Mouse (Mus musculus): ENCODE measurements around the gene Actg2.

Gene Actg2

DNA sequence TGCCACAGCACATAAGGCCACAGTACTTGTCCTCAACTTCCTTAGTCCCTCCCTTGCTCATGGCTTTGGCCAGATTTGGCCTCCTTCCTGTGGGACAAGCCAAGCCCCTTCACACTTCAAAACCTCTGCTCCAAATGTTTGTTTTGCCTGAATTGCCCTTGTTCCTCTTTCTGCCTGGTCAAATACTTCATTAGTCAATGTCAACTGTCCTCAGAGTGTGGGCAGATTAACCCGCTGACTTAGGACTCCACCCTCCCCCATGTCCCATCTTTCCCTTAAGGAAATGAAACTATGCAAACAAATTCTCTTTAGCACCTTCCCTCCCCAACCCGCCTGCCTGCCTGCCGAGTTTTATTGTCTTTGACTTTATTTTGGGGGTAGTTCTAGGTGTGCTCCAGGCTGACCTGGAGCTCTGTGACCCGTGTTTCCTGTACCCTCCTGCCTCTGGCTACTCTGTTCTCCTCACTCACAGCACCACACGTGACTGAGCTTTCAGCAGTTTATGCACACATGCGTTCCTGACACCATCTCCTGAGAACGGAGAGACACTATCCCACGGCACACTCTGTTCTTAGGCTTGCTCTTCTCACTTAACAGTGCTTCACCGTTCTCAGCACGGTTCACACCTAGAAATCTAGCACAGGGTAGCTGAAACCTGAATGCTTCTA is 53.5 kb downstream of the Actg2 start:
- DNase-seq (ENCODE audit: extremely low read depth, insufficient read length, low spot score), result no peak

DNA sequence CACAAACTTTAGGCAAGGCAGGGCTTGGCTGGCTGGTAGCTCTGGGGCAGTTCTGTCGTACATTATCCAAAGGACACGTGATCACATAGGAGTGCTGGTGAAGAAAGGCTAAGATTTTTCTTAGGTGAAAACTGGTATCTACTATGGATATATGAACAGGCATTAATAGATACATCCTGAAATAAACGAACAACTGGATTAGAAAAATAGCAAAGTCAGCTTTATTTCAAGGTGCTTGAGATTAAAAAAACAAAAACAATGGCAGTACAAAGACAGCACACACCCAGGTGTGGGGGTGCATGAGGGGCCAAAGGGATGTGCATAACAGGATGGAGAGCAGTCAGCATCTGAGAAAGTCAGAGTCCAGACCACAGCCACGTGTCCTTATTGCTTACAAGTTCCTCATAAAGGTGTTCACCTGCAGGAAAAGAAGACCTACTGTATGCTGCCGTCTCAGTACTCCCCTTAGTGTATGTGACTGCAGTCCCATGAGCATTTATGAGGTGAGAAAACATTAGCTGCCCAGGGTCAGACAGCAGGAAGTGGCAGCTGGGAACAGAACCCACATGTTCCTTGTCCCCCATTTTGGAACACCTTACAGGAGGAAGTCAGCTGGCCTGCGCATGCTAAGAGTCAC is 55.9 kb downstream of the Actg2 start:
- DNase-seq (ENCODE audit: extremely low read depth, insufficient read length, low spot score), result no peak

DNA sequence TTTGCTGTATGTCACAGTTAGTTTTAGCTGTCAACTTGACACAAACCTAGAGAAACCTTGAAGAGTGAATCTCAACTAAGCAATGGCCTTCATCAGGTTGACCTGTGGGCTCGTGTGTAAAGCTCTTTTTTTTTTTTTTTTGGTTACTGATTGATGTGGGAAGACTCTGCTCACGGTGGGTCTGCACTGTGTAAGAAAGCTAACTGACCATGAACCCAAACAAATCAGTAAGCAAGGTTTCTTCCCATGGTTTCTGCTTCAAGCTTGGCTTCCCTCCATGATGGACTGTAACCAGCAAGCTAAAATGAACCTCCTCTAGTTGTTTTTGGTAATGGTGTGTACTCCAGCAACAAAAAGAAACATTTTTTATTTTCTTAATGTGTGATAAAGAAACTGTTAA is 56.9 kb downstream of the Actg2 start:
- no peak for DNase-seq (ENCODE audit: extremely low read depth, insufficient read length, low spot score)

DNA sequence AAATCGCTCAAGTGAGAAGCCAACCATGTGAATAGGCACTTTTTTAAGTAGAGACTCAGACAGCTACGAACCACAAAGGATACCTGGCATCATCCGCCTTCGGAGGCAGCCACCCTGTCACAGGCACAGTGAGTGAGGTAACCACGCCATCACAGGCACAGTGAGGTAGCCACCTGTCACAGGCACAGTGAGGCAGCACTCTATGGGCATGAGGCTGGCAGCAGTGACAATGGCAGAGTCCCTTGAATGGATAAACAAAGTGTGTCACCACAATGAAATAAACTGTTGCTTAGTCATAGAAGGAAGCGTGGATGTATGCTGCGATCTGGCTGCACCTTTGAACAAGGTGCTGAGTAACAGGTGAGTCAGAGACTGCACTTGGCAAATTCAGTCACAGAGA is 57.4 kb downstream of the Actg2 start:
- DNase-seq (ENCODE audit: extremely low read depth, insufficient read length, low spot score), result no peak

DNA sequence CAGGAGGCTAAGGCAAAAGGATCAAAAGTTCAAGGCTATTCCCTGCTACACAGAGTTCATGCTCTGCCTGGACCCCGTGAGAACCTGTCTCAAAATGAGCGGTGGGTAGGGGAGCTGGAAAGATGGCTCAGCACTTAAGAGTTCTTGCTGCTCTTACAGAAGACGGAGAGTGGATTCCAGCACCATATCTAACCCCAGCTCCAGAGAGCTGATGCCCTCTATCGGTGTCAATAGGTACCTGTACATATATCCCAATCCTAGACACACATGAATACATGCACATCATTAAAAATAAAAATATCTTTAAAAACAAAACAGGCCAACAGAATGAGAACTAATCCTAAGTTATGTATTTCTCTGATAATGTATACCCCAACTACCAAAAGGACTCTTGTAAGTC is 57.8 kb downstream of the Actg2 start:
- DNase-seq (ENCODE audit: extremely low read depth, insufficient read length, low spot score), result no peak

DNA sequence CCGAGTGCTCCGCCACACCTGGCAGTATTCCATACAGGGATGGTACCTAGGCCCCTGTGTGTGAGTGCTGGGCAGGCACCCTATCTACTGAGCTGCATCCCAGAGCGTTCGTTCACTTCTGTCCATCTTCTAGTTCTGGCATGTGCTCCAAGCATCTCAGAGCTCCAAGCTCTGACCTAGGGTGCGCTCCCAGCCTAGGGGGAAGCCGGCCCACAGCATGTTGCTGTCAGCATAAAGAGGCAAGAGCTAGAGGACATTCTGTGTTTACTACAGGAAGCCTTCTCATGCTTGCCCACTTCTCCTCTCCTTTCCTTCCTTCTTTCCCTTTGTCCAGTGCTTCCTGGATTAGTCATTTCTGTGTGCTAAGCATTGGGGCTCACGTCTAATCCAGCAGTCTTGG is 60.6 kb downstream of the Actg2 start:
- no peak for DNase-seq (ENCODE audit: extremely low read depth, insufficient read length, low spot score)

DNA sequence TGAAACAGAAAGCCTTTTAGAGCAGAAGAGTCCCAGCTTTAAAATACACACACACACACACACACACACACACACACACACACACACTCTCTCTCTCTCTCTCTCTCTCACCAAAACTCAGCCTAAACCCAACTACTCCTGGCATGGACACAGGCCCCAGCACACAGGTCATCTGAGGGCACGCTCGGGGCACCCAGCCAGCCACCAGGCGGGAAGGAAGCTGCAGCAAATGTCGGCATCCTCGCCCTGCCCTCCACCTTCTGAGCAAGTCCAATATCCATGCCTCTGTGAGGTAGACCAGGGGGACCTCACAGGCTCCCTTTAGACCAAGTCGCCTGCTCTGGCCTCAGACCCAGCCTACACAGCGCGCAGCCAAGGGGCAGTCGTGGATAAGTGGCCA is 62.8 kb downstream of the Actg2 start:
- DNase-seq (ENCODE audit: extremely low read depth, insufficient read length, low spot score), result no peak

DNA sequence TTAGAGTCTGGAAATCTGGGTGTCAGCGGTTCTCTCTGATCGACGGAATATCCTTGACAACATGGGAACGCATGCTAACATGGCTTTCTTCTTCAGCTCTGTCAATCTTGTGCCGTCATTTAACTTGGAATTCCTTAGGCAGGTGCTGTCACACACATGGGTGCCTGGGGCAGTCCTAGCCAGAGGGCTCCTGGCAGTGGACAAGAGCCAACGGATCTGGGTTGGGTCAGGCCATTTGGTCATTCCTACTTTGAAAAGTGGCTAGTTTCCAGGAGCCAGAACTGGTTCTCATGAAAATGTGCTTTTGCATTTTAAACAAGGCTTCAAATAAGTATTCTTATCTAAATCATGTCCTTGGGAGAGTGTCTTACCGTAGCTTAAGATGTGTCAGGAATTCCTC is 64.3 kb downstream of the Actg2 start:
- no peak for DNase-seq (ENCODE audit: extremely low read depth, insufficient read length, low spot score)

DNA sequence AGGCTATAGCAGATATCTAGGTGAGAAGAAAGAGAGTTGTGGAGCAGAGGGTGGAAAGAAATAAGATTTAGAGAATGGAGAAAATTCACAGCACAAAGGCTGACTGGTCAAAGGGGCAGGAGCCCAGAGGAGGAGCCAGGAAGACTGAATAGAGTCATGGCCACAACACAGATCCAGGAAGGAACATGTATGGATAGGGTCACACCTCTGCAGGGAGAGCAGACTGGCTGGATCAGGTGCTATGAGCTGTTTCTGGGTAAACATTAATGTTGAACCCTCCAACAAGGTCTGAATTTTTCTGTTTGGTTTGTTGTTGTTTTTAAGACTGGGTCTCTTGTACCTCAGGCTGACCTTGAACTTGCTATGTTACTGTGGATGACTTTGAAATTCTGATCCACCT is 72.1 kb downstream of the Actg2 start:
- no peak for DNase-seq (ENCODE audit: extremely low read depth, insufficient read length, low spot score)

Measured in 3134 (cell line).